Mouse (Mus musculus) heart, adult 9 months (tissue): ENCODE data around the gene Fkbp14.

Source experiments
- DNase-seq, 2 experiments: peaks; one replicate each; pipeline ENCODE4 v3.0.0; 2022; ENCODE audit warnings: low spot score in 2 of 2

Fkbp14 gene

DNA sequence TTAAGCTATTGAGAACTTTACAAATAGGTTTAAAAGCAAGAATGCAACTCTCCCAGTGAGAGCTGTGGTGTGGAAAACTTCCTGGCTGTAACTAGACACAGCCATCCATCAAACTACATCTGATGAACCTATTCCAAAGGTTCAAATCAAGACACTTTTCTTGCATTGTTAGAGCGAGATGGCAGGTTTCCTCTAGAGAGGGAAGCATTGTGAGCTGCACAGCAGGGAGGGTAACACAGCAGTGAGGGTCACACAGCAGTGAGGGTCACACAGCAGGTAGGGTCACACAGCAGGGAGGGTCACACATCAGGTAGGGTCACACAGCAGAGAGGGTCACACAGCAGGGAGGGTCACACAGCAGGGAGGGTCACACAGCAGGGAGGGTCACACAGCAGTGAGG is 8.9 kb downstream of the Fkbp14 start:
- no peak for DNase-seq

DNA sequence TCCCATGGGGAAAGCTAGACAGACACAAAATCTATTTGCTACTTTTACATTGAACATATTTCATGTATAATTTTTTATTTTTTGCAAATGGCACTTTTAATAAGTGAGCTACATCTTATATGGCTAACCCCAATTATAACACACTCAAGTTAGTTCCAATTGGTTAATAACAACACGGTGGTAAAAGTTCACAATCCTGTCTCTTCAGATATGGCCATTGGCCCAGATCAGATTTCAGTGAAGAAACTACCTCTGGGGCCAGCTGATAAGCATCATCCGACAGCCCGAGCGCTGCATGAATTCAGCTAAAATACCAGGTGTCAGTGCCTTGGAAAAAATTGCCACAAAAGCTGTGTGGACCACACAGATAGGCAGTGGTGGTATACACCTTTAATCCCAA is 9.4 kb downstream of the Fkbp14 start:
- DNase-seq, result no peak

DNA sequence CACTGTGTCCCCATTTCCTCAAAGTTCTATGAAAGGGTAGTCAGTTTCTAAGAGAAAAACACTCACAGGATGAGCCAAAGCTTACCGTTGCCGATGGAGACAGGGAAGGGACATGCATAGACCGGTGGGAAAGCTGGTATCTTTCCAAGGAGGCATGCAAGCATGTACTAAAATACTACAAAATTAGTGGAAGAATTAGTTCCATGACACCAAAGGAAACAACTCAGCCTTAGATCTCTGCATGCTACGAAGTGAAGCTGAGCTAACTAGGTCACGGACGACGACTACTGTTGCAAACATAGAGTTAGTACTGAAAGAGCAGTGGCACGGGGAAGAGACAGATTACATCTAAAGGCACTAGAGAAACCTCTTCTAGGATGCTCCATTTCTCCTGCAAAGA is 10.2 kb downstream of the Fkbp14 start:
- no peak for DNase-seq

DNA sequence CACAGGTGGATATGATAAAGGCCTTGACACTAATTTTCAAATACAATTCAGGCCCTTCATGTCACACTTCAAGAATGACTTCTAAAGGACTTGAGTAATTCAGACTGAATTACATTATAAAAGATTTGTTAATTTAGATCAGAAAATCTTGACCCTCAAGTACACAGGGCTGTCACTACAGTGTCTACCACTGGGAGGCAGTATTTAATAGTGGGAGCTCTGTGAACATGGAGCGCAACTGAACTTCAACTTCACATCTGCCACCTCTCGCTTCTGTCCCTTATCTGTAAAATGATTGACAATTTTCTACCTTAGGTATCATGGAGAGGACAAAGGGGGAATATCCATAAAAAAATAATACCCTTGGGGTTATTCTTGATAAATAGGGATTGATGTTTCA is 10.9 kb downstream of the Fkbp14 start:
- DNase-seq, result peak in 1 of 2 experiments; percentile 60

DNA sequence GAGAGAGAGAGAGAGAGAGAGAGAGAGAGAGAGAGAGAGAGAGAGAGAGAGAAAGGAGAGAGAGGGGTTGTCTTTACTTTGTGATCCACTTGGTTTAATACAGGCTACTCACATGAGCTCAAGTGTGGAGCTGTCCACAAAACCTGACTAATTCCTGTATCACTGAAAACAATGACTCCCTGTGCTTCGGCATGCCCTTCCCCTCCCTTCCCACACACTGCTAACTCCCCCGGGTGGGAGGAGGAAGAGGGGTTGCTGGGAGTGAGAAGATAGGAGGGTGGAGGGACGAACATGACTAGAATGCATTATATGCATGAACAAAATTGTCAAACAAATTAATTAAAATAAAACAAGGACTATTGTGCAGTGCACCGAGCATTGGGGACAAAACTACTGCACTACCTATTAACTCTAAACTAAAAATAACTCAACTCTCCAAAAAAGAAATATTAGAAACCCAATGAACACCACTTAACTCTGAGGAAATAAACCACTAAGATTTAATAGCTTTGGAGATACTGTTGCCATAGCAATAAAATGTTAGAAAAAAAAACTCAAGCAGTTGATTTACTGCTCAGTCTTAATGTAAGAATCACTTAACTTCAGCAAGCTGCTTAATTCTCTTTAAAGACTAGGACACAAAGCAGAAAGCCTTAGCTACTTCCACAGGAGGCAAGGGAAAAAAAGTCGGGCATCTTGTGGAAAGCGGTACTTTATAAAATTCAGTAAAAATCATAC is 23.7 kb downstream of the Fkbp14 start:
- no peak for DNase-seq

DNA sequence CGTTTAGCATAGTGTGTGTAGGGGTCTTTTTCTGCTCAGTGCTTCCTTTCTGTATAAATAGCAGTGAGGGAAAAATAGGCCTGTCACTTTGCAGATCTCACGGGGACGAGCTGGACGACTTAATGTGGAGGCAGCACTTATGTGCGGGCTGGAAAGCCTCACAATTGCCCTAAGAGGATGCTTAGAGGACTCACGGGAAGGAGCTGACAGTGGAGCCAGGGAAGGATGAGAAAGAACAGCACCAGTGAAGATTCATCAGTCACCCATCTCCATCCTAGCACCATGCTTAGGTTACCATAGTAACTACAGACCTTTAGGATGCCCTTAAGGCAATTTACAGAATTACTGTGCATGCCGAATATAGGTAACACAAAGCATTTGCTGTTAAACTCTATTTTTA is 27.3 kb downstream of the Fkbp14 start:
- no peak for DNase-seq

DNA sequence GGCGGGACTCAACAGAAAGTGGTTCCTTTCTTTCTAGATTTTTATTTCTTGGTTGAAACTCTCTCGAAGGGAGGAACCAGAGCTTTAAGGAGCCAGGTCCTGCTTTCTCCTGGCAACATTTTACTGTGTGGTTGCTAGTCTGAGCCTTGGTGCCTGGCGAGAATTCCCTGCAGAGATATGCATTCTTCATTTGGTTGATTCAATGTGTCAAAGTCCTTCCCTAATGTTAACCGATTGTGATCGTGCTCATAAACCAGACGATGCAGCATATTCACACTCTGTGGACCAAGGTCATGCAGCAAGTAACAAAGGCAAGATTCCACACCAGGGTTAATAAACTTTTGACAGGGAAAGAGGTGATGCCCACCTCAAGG is 30.6 kb downstream of the Fkbp14 start:
- no peak for DNase-seq

DNA sequence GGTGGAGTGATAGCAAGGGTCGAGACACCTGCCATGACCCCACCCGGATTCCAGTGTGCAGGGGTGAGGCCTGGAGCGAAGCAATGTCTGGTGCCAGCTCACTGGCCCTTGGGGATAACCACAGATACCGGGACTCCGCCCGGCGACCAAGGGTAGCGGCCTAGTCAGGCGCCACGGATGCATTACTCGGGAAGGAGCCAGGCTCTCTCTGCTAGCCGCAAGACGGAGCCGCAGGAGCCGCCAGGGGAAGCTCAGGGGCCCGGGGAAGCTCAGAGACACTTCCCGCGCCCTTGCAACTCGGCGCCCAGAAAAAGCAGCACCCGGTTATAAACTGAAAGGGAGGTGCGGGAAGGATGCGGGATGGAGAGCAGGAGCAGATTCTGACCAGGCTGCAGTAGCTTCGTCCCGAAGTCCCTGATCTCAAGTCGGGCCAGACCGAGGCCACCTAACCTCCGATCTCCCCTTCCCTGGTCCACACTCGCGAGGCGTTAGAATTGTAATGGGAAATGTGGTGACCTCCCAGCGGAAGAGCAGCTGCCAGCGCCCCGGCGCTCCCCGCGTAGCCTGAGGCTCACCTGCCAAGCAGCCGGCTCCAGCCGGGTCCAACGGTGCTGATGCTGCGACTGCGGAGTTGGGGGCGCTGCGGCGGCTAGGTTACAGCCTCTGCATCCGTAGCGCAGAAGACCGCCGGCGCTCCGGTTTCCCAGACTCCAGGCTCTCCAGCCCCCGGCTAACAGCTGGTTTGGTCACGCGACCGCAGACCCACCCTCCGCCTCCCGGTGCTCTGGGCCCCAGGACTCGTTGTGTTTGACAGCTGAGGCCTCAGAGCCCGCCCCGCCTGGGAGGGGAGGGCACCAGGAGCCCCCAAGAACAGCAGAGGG is 31.2 kb downstream of the Fkbp14 start, which contains the start of gene Scrn1:
Gene Scrn1 (minus strand): TSS at position 825 of the 881 bp plus-strand sequence.
- peak; percentile 66 for DNase-seq

DNA sequence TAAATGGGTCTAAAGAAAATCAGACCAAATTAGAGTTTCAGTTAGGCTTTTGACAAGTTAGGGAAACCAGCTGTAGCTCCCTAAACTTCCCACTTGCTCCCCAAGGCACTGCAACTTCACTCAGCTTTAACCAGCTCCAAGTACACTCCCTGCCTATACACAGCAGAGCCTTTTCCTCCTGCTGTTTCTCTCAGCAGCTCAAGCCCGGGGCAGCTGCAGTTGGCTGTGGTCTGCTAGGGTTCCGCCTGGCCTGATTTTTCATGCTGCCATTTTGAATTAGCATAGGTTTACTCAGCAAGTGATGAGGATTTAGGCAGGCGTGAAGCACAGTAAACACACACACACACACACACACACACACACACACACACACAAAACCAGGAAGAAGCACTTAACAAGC is 32.1 kb downstream of the Fkbp14 start:
- DNase-seq, result peak; percentile 25 to 36

DNA sequence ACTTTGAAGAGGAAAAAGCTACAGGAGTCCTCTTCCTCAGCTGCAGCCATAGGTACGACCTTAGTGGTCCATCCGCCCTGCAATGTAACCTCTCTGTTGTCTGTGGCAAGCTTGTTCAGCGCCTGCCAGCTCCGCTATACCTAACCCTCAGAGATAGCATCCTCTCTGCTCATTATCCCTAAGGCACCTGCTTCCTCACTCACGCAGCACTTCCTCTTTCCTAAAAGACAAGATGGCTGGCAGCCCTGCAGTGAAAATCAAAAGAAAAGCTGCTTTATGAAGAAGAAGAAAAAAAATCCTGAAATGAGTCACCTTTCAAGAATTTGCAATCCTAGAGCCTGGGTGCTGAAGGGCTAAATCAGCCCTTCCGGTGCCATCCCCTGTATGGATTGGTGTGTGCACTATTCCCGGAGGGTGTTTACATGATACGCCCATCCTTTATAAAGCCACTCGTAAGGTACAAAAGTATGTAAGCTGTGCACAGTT is 32.6 kb downstream of the Fkbp14 start:
- DNase-seq, result no peak

DNA sequence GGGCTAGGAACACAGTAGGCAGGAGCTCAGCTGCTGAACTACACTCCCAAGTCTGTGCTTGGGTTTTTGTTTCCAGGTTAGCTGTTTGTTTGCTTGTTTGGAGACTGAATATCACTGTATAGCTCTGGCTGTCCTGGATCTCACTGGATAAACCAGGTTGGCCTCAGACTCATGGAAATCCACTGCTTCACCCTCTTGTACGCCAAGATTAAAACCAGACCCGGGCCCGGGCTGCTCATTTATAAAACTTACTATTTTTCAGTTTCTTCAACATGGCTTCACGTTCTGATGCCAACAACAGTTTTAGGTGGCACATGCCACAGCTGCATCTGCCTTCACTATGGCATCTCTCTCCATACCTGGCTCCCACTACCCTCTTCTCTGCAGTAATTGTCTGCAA is 33.5 kb downstream of the Fkbp14 start:
- DNase-seq, result no peak

DNA sequence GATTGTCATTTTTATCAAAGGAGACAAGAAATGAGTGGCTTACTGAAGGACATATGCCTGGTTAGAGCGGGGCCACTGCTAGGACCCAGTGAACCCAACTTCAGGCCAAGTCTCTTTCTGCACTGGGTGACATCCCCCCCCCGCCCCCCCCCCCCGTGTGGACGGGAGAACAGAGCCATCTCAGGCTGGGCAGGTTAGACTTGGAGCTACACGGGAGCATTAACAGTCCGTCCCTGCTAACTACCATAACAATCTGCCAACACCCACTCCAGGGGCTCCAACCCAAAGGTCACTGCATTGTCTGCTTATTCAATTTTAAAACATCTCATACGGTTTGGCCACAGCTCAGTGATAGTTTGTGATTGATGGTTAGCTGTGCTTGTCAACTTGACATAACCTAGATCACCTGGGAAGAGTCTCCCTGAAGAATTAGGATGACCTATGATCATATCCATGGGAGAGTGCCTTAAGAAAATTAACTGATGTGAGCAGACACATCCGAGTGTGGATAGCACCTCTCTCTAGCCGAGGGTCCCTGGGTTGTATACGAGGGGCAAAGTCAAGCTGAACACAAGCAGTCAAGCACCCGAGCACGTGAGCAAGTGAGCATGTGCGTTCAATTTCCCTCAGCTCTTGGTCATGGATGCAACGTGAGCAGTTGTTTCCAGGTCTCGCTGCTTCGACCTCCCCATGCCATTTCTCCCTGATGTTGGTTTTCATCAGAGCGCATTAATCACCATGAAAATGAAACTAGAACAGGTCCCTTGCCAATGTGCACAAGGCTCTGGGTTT is 34.9 kb downstream of the Fkbp14 start:
- no peak for DNase-seq

DNA sequence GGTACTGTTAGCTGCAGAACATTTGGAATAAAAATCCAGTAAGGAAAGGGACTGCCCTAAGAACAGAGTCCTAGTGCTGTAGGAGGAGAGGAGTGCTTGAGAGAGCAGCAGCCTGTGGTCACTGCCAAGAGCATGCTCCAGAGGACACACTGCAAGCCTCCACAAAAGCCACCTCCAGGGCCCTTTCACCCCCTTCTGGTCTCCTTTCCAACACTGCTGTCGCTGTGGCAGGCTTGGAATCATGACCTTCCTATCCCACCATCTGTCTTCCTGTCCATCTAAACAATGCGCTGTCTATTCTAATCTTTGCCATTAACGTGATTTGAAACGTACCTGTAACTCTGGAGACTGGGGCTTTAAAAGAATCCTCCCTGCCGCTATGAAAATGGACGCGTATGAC is 38.6 kb downstream of the Fkbp14 start:
- no peak for DNase-seq

DNA sequence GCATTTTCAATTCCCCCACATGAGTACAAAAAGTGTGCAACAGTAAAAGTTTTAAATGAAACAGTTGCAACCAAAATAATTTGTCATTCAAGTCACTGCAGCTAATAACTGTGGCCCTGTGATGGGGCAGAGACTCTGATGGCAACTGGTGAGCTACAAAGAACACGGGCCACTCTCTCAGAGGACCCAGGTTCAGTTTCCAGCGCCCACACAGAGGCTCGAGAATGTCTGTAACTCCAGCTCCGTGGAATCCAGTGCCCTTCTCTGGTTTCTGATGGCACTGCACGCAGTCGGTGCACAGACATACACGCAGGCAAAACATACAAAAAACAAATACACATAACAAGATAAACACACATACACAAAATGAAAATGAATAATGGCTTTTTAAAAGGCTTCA is 39.4 kb downstream of the Fkbp14 start:
- no peak for DNase-seq

DNA sequence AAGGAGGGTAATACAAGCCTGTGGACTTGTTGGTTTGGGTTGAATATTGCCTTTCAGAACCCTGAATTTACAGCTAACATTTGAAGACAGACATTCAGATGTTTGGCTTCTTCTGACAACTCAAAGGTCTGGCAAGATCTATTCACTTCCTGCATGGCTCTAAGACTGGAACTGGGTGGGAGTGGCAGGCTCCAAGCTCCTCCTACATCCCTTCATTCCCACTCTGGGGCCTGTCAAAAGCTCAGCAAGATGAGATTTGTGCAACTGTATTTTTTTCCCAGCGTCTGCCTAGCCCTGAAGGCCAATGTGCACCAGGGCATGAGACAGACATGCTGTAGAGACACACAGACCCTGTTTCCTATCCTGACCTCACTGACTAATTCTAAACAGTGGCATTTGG is 41.3 kb downstream of the Fkbp14 start:
- no peak for DNase-seq

DNA sequence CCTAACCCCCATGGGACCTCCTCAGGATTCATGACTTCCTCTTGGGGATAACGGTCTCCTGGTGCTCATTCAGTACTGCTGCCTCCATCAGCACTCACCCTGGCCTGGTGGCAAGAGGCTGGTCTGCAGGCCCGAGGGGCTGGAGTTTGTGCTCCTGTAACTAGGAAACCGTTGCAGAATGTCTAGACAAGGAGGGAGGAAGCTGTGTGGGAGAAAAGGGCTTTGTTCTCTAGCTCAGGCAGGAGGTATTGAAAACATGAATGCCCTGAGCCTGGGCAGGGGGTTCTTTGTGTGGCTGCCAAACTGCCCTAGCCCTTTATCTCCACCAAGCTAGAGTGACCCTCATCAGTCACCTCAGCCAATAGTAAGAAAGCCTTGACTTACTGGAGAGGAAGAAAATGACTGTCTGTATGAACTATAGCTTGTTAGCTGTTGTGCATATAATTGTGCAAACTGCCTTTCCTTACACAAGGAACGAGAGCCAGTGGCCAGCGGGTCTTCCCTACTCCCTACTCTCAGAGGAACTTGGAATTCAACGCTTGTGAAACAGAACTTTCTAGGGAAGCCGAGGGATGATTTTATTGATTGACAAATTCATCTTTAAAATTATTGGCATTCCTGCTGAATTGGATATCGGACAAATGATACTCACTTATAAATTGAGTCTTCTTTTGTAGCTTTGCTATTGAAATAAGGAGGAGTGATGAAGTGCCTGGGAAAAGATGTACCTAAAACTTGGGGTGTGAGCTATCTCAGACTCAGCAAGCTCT is 42.6 kb downstream of the Fkbp14 start:
- DNase-seq, result no peak

DNA sequence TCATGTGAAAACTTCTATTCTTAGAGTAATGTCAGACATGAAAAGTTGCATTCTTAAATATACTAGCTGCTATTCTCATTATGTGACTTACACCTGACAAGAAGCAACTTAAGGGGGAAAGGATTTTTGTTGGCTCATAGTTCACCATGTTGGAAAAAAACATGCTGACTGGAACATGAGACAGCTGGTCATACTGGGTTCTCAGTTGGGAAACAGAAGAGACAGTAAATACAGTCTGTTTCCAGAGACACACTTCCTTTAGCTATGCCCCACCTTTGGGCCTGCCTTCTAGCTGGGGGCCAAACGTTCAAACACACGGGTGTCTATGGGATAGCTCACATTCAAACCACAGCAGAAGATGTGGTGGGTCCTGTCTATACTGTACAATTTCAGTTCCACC is 43.5 kb downstream of the Fkbp14 start:
- DNase-seq, result no peak

DNA sequence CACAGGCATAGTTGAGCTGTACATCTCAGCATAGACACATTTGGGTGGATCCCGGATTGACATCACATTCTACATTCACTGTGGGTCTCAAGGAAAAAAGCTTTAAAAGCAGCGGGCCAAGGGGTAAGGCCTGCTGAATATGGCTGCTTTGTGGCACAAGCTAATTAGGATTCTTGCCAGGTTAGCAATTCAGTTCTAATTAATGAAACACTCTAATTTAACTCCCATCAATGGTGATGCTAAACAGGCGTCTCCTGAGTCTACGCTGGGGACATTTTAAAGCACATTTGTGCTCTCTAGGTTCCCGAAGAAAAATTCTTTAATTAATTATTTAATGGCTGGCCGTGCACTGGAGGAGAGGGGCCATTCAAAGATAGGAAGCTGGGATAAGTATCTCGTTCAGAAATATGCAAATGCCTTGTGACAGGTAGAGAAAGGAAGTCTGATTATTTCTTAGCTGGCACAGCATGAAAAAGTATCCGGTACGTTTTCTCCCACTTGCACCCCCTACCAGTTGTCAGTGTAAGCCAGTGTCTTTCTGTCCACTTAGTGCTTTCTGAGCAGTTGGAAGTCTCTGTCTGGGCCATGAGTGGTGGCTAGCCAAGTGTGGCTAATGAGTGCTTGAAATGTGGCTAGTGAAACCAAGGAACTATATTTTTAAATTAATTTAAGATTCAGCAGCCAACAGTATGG is 44.2 kb downstream of the Fkbp14 start:
- DNase-seq, result no peak

DNA sequence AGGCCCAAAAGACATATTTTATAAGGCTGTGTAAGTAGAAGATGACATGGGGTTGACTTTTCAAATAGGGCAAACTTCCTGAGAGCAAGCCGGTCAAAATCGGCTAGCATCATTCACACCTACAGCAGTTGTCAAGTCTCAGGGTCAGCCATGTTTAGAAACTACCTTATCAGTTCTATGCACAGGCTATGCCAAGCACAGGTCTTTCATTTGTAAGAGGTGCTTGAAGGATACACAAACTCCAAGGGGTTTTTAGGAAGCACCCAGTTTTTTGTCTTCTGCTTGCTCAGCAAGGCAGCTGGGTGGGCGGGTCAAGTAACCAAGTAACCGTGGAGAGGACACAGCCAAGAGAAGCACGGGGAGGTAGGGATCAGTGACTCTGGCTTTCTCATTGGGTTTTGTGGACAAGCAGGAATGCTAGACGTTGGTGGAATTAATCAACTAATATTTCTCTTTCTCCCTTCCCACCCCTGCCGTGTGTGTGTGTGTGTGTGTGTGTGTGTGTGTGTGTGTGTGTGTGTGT is 46.2 kb downstream of the Fkbp14 start:
- no peak for DNase-seq

DNA sequence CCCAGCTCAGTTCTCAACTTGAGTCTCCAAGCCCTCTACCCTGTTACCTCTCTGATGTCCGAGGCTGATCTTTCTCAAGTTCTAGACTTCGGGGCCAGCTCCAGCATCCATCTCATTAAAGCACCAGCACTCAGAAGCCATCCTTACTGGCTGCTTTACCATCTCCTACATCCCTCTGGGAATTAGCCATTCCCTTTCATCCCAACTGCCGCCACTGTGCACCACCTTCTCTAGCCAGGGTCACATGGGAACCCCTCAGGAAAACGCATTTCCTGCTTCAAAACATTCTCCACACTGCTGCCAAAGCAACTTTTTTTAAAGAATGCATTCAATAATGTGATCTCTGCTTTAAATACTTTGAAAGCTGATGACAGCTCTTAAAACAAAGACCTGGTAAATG is 47.8 kb downstream of the Fkbp14 start:
- no peak for DNase-seq
